Mouse (Mus musculus) embryo, embryonic 10.5 days (tissue): Measurements from ENCODE around the gene Gm3543.
"Not testable (repeated sequence)": the region's sequence is repeated elsewhere in the genome, so short reads cannot be mapped to it uniquely, and the experiment has no call there.

ENCODE experiments used
- DNase-seq: peaks from one replicate; pipeline ENCODE4 v3.0.0-alpha.2; 2015; ENCODE audit warnings: low spot score

Gene Gm3543

DNA sequence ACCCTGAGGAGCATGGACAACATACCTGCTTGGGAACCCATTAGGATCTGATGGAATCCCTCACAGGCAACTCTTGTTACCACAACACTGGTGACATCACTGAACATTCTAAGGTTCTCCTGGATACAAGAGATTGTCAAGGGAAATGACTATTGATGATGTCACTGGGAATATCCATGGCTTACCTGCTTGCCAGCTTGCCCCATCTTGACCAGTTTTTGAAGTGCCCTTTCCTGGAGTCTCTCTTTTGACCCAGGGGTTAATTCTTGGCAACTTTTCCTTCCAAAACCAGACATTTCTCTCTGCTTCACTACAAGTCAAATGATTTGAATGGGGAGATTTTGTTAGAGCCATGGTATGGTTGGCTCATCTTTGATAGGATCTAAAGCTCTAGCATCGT lies at the start of gene Gm3543:
Gene Gm3543, minus strand, starts transcription at position 101 of the 400 bp plus-strand sequence.
- not testable (repeated sequence) for DNase-seq

DNA sequence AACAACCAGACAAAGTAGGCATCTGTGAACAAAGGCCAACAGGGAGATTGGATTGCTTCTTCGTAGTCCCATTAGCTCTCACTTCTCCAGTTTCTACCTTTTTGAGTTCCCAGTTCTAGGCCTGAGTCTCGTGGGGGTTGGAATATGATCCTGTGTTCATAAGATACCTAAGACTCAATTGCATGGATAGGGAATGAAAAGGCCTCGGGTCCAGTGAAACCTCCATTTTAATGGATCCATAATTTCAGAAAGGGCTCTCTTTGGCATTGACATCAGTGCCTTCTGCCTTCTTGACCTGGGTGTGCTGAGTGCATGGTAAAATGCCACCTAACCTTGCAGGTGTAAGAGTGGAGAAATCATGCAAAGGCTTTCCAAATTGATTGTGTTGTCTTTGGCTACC lies 14.5 kb downstream of the Gm3543 start:
- not testable (repeated sequence) for DNase-seq

DNA sequence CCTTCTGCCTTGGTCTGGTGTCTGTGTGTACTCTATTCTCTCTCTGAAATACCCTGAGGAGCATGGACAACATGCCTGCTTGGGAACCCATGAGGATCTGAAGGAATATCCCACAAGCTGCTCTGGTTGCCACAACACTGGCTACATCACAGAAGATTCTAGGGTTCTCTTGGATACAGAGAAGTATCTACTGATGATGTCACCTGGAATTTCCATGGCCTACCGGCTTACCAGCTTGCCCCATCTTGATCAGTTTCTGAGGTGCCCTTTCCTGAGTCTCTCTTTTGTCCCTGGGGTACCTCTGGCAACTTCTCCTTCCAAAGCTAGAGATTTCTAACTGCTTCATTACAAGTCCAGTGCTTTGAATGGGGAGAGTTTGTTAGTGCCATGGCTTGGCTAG lies 15.3 kb downstream of the Gm3543 start, which contains the start of gene Gm6401:
Gene Gm6401, minus strand, starts transcription at position 101 of the 400 bp plus-strand sequence.
- DNase-seq: not testable (repeated sequence)

DNA sequence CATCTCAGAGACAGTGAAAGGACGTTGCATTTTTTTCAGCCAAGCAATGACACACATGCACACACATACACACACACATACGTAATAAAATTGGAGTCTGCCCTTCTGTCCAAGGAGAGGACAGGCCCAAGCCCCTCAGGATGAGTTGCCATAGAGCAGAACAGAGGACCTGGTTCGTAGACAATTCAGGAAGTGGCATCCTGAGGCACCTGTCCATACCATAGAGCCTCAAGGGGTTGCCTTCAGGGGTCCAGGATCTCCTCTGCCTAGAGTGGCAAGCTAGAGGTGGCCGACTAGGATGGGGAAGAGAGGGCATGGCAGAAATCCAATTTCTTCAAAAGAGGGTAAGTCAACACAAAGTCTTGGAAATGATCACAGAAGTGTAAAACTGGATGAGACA lies 19.0 kb downstream of the Gm3543 start:
- DNase-seq: not testable (repeated sequence)

DNA sequence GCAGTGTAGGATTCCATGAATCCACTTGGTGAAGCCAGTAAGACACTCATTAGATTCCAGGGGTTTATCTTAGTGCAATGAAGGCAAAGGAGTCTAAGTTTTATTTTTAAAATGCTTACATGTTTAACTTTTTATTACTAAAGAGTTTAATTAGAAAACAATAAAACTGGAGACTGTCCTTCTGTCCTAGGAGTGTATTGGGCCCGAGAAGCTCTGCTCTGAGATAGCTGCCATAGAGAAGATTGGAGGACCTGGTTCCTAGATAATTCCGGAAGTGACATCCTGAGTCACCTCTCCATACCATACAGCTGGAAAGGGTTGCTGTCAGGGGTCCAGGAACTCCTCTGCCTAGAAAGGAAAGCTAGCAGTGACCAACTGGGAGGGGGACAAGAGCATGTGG lies 39.4 kb downstream of the Gm3543 start, which contains the start of gene 1700024B05Rik:
Gene 1700024B05Rik, plus strand, starts transcription at position 301 of the 400 bp plus-strand sequence.
- not testable (repeated sequence) for DNase-seq
